Mouse (Mus musculus) stomach, postnatal 0 days (tissue): ENCODE measurements at regions not wholly inside any gene's neighbourhood (a gene's known extent, or its start where the extent isn't known, plus 50 kb on each side); places are given as distances from the start of the nearest gene placed in this dataset.

Experiments used
- CTCF ChIP-seq: IDR thresholded peaks from 2 replicates; pipeline ENCODE4 v1.5.1; 2016; ENCODE audit warnings: antibody characterized with exemption, low read depth, mild to moderate bottlenecking, moderate library complexity
- EP300 ChIP-seq: optimal IDR thresholded peaks from 2 replicates; pipeline ENCODE3; 2016; ENCODE audit warnings: antibody characterized with exemption

GRCm38 (mm10) chr16:70073740-70074139 lies 210.2 kb upstream of the Speer2 start:
- no peak for TF ChIP-seq EP300
- no peak for TF ChIP-seq CTCF
